Mouse (Mus musculus) G1E (cell line): Measurements from ENCODE around the gene Rgsl1.

Source experiments
- CTCF ChIP-seq: IDR thresholded peaks from 2 replicates; pipeline ENCODE4 v1.5.1; 2012; ENCODE audit warnings: low read depth, low read length, inconsistent platforms, mixed read lengths
- GATA1 ChIP-seq: IDR thresholded peaks from 2 replicates; pipeline ENCODE4 v1.6.1; 2012; ENCODE audit warnings: borderline replicate concordance, low read length, inconsistent platforms, mixed read lengths

DNA sequence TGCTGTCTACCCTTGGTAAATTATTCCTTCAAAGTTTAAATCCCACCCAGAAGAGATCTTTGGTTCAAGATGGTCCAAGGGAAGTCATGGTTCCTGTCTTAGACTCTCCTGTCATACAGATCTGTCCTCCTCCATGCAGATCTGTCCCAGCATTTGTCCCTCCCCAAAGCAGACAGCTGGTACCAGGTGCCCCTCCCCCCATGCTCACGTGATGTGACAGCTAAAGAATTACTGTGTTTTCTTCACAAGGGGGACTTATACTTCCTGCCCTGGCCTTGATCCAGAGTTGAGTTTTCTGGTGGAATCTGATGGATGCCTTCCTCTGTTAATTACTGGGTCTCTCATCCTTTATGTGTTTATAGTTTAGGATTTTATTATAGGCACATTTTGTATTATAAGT lies 95.4 kb downstream of the Rgsl1 start:
- TF ChIP-seq CTCF (no peak), GATA1 (no peak)
